Mouse (Mus musculus) heart, embryonic 15.5 days (tissue): ENCODE results near the gene Grin2c. TPM values are rescaled to one million over a fixed set of nuclear protein-coding genes. Genes with fewer than 3 reads are reported as not detected.
A peak's percentile ranks its signal among the peaks of the same experiment; 100 is the strongest.

Experiments used
- ATAC-seq: fragments of 200-750 bp; cut with Nextera tagmentation; replicated peaks from 2 replicates; pipeline ENCODE4 v1.8.0; 2017; ENCODE audit warnings: low read depth, moderate TSS enrichment; ENCODE audit not compliant: insufficient number of reproducible peaks, insufficient read depth, low FRiP score
- H3K27ac ChIP-seq: fragments of 300-500 bp; sonication (generic); 2 replicates; pipeline ENCODE4 v1.5.1; 2015; ENCODE audit warnings: mild to moderate bottlenecking, inconsistent platforms
- H3K27me3 ChIP-seq: fragments of 300-500 bp; sonication (generic); 2 replicates; pipeline ENCODE4 v1.6.1; 2015; ENCODE audit warnings: inconsistent platforms
- H3K36me3 ChIP-seq: fragments of 300-500 bp; sonication (generic); 2 replicates; pipeline ENCODE4 v1.6.1; 2015; ENCODE audit warnings: mild to moderate bottlenecking, inconsistent platforms
- H3K4me1 ChIP-seq: fragments of 300-500 bp; sonication (generic); replicated peaks from 2 replicates; pipeline ENCODE4 v1.6.1; 2015; ENCODE audit warnings: inconsistent platforms
- H3K4me2 ChIP-seq: fragments of 300-500 bp; sonication (generic); 2 replicates; pipeline ENCODE4 v1.6.1; 2015; ENCODE audit warnings: inconsistent platforms, mild to moderate bottlenecking, moderate library complexity
- H3K4me3 ChIP-seq: fragments of 300-500 bp; sonication (generic); 2 replicates; pipeline ENCODE4 v1.5.1; 2015; ENCODE audit warnings: mild to moderate bottlenecking, inconsistent platforms
- H3K9ac ChIP-seq: fragments of 300-500 bp; sonication (generic); 2 replicates; pipeline ENCODE4 v1.6.1; 2015; ENCODE audit warnings: mild to moderate bottlenecking, inconsistent platforms
- H3K9me3 ChIP-seq: fragments of 300-500 bp; sonication (generic); replicated peaks from 2 replicates; pipeline ENCODE4 v1.6.1; 2016; ENCODE audit warnings: inconsistent platforms
- WGBS: fragments of 180-500 bp; shearing (Covaris S2); methylation state at CpG from one replicate; pipeline ENCODE4 v1.1.7; 2015; ENCODE audit warnings: mixed read lengths; 5-methylcytosine and 5-hydroxymethylcytosine counted together
- polyA plus RNA-seq: library from polyadenylated mRNA; unstranded; fragments of >200 nt; fragmentation: Nextera tagmentation; extraction: Ambion mirVana; gene quantifications from 2 replicates; pipeline ENCODE4 v1.2.1, GENCODE M21; 2015

Grin2c gene
- polyA plus RNA-seq, 1 experiment from 2014 or later: 0.10 TPM

- peaks cover 32% of the 10 kb centered on the region for H3K4me1 ChIP-seq
- no peaks in the 10 kb centered on the region for H3K36me3 ChIP-seq
- ATAC-seq: no peak
- no peak overlapping the region for H3K4me2 ChIP-seq
- H3K27me3 ChIP-seq: peaks cover 100% of the 10 kb centered on the region
- H3K9me3 ChIP-seq: no peaks in the 10 kb centered on the region
- no peak overlapping the region for H3K4me3 ChIP-seq
- H3K27ac ChIP-seq: no peak overlapping the region
- 58% methylated on average over 11 of the region's 11 CpGs for WGBS
- no peak overlapping the region for H3K9ac ChIP-seq
Measured at GRCm38 (mm10) chr11:115262954-115263353, 4.1 kb downstream of the Grin2c start.

- H3K4me1 ChIP-seq: peaks cover 8% of the 10 kb centered on the region
- H3K27me3 ChIP-seq: peaks cover 97% of the 10 kb centered on the region
- whole genome bisulfite sequencing: 60% methylated on average over 4 of the region's 4 CpGs
- H3K27ac ChIP-seq: no peak overlapping the region
- no peaks in the 10 kb centered on the region for H3K9me3 ChIP-seq
- no peak for ATAC-seq
- no peak overlapping the region for H3K4me3 ChIP-seq
- H3K4me2 ChIP-seq: no peak overlapping the region
- H3K9ac ChIP-seq: no peak overlapping the region
- H3K36me3 ChIP-seq: no peaks in the 10 kb centered on the region
Measured at GRCm38 (mm10) chr11:115259134-115259533, 7.9 kb downstream of the Grin2c start.

GRCm38 (mm10) chr11:115257775-115258510, 9.1 kb downstream of the Grin2c start:
- Histone ChIP-seq H3K4me1 (peaks cover 8% of the 10 kb centered on the region), H3K4me3 (peak overlapping the region; percentile 16; the same call in 1 of the 2 replicates), H3K9me3 (no peaks in the 10 kb centered on the region), H3K27ac (no peak overlapping the region), H3K4me2 (peak overlapping the region; percentile 32), H3K36me3 (no peaks in the 10 kb centered on the region), H3K27me3 (peaks cover 96% of the 10 kb centered on the region), H3K9ac (no peak overlapping the region)
- ATAC-seq: 0 out of 2 replicates have a peak, but pooled peaks have one; percentile 34
- 16% methylated on average over 59 of the region's 59 CpGs for WGBS

DNA sequence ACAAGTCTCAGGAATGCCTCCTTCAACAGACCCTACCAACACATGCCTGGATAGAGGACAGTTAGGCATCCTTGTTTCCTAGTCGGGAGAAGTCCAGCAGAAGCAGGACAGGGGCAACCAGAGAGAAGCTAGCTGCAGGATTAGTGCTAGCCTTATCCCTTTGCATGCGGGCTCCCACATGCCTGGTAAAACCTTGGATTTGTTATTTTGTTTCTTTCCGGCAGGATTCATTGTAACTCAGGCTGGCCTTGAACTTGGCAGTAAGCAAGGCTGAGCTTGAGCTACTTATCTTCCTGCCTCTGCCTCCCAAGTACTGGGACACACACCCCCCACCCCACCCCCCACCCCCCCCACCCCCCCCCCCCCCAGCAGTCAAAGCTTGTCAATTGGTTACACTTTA, 15.8 kb downstream of the Grin2c start:
- Histone ChIP-seq H3K9me3 (no peaks in the 10 kb centered on the region), H3K4me2 (no peak overlapping the region), H3K27me3 (peaks cover 94% of the 10 kb centered on the region), H3K27ac (no peak overlapping the region), H3K9ac (no peak overlapping the region), H3K4me1 (peaks cover 24% of the 10 kb centered on the region), H3K36me3 (no peaks in the 10 kb centered on the region), H3K4me3 (no peak overlapping the region)
- WGBS: 55% methylated on average over 3 of the region's 3 CpGs
- ATAC-seq: no peak

GRCm38 (mm10) chr11:115250405-115251090, 16.5 kb downstream of the Grin2c start:
- Histone ChIP-seq H3K4me2 (peak overlapping the region; percentile 70), H3K4me1 (peaks cover 25% of the 10 kb centered on the region), H3K27ac (no peak overlapping the region), H3K27me3 (peaks cover 95% of the 10 kb centered on the region), H3K9me3 (no peaks in the 10 kb centered on the region), H3K4me3 (peak overlapping the region; percentile 42), H3K9ac (0 out of 2 replicates have a peak overlapping the region, but pooled peaks have one; percentile 31), H3K36me3 (no peaks in the 10 kb centered on the region)
- ATAC-seq: no peak
- whole genome bisulfite sequencing: 3% methylated on average over 34 of the region's 36 CpGs

DNA sequence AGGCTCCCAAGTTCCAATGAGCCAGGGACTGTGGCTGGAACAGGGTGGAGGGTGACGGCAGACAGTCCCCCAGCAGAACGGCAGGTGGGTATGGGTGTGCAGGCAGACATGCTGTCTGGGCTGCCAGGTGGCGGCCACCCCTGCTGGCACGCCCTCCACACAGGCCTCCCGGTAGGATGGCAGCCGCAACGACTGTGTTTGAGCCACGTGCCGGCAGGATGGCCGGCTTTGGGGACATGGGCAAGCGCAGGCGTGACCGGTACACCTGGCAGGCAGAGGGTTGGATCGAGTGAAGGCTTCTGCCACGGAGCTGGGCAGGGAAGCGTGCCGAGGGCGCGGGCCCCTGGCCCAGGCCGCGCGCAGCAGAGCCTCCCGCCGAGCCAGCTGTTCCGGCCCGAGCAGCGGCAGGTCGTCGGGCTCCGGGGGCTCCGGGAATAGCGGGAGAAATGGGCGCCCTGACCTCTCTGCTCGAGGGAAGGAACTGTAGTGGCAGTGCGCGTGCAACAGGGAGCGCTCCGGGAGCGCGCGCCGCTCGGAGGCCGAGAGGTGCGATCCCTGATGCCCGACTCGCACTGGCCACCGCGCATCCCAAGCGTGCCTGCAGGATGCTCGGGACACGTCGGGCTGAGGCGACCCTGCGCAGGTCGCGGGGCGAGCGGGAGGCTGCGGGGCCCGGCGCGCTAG, 17.2 kb downstream of the Grin2c start:
- Histone ChIP-seq H3K27ac (no peak overlapping the region), H3K9me3 (no peaks in the 10 kb centered on the region), H3K4me1 (peaks cover 25% of the 10 kb centered on the region), H3K27me3 (peaks cover 91% of the 10 kb centered on the region), H3K4me3 (peak overlapping the region; percentile 42), H3K36me3 (no peaks in the 10 kb centered on the region; the same call in 1 of the 2 replicates), H3K4me2 (peak overlapping the region; percentile 70), H3K9ac (peak overlapping the region; percentile 31; the same call in 1 of the 2 replicates)
- WGBS: 3% methylated on average over 63 of the region's 63 CpGs
- ATAC-seq: no peak

DNA sequence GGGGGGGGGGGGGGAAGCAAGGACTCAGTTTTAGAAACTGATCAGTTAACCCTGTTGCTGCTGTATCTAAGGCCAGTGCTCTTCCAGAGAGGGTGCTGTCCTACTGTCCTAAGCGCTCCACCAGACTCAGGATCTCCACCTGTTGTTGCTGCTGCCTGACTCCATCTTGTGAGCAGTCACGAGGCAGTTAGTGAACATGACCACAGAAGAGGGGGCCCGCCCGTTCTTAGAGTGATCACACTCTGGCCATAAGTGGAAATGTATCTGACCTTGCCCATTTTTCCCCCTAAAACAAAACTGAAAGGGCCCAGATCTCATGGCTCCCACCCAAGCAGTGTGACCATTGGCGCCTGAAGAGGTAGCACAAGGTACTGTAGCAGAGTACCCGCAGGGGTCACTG, 19.1 kb downstream of the Grin2c start:
- H3K4me1 ChIP-seq: peaks cover 27% of the 10 kb centered on the region
- H3K9me3 ChIP-seq: no peaks in the 10 kb centered on the region
- WGBS: 72% methylated on average over 6 of the region's 6 CpGs
- H3K4me3 ChIP-seq: no peak overlapping the region
- no peak for ATAC-seq
- no peak overlapping the region for H3K9ac ChIP-seq
- H3K27me3 ChIP-seq: peaks cover 75% of the 10 kb centered on the region
- no peak overlapping the region for H3K4me2 ChIP-seq
- H3K27ac ChIP-seq: no peak overlapping the region
- H3K36me3 ChIP-seq: peaks cover 8% of the 10 kb centered on the region; the same call in 1 of the 2 replicates

- Histone ChIP-seq H3K4me2 (no peak overlapping the region), H3K9ac (no peak overlapping the region), H3K4me3 (no peak overlapping the region), H3K4me1 (peaks cover 27% of the 10 kb centered on the region), H3K27ac (no peak overlapping the region), H3K27me3 (peaks cover 68% of the 10 kb centered on the region), H3K36me3 (peaks cover 8% of the 10 kb centered on the region; the same call in 1 of the 2 replicates), H3K9me3 (no peaks in the 10 kb centered on the region)
- 14% methylated on average over 3 of the region's 3 CpGs for WGBS
- ATAC-seq: no peak
Measured at GRCm38 (mm10) chr11:115247240-115247639, 19.8 kb downstream of the Grin2c start.

DNA sequence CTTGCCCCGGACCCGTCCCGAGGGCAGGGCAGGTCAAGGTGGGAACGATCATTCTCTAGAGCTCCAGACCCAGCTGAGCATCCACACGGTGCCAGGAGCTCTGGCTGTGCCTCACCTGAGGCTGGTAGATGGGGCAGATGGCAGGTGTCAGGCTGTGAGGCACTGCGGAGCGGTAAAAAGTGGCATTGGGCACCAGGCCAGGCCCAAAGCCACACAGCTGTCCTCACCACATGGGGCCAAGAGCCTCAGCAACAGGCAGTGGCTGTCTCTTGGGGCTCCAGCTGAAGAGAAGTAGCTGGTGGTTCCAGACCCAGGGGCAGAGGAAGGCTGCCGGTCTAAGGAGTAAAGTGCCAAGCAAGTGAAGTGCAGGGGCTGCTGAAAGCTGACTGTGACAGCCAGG, 20.7 kb downstream of the Grin2c start:
- no peak overlapping the region for H3K4me3 ChIP-seq
- ATAC-seq: no peak
- no peak overlapping the region for H3K9ac ChIP-seq
- H3K36me3 ChIP-seq: peaks cover 8% of the 10 kb centered on the region; the same call in 1 of the 2 replicates
- 72% methylated on average over 8 of the region's 8 CpGs for WGBS
- H3K27me3 ChIP-seq: peaks cover 60% of the 10 kb centered on the region
- peaks cover 27% of the 10 kb centered on the region for H3K4me1 ChIP-seq
- H3K9me3 ChIP-seq: no peaks in the 10 kb centered on the region
- no peak overlapping the region for H3K4me2 ChIP-seq
- no peak overlapping the region for H3K27ac ChIP-seq

DNA sequence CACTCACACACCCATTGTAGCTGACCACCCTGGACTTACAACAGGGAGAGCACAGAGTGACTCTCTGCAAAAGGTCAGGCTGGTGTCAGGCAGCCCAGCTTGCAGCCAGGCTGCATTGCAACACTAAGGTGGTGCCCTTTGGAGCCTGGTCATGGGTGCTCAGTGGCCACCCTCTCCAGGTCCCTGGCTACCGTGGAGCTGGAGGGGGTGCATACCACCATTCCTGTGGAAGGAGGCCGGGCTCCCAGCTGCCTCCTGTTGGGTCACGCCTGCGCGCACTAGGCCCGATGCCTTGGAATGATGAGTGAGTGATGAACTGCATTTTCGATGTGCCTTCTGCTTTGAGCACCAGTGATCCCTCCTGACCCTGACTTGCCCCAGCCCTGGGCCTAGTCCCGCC, 22.2 kb downstream of the Grin2c start:
- 0 out of 2 replicates have a peak, but pooled peaks have one; percentile 11 for ATAC-seq
- peaks cover 20% of the 10 kb centered on the region for H3K4me1 ChIP-seq
- peaks cover 52% of the 10 kb centered on the region for H3K27me3 ChIP-seq
- no peak overlapping the region for H3K4me3 ChIP-seq
- no peaks in the 10 kb centered on the region for H3K9me3 ChIP-seq
- peaks cover 8% of the 10 kb centered on the region; the same call in 1 of the 2 replicates for H3K36me3 ChIP-seq
- 84% methylated on average over 8 of the region's 8 CpGs for WGBS
- no peak overlapping the region for H3K9ac ChIP-seq
- no peak overlapping the region for H3K4me2 ChIP-seq
- H3K27ac ChIP-seq: no peak overlapping the region

- no peak for ATAC-seq
- H3K27me3 ChIP-seq: peaks cover 42% of the 10 kb centered on the region
- no peak overlapping the region for H3K4me3 ChIP-seq
- no peak overlapping the region for H3K9ac ChIP-seq
- no peaks in the 10 kb centered on the region for H3K9me3 ChIP-seq
- WGBS: 82% methylated on average over 12 of the region's 12 CpGs
- no peak overlapping the region for H3K27ac ChIP-seq
- no peak overlapping the region for H3K4me2 ChIP-seq
- peaks cover 8% of the 10 kb centered on the region; the same call in 1 of the 2 replicates for H3K36me3 ChIP-seq
- peaks cover 17% of the 10 kb centered on the region for H3K4me1 ChIP-seq
Measured at GRCm38 (mm10) chr11:115243783-115244182, 23.3 kb downstream of the Grin2c start.
